Mouse (Mus musculus) megakaryocyte, embryonic 14.5 days (primary cell): ENCODE data around the gene Plau.

Source experiments
- FLI1 ChIP-seq: IDR thresholded peaks from 2 replicates; pipeline ENCODE4 v1.6.1; 2012; ENCODE audit warnings: low read length, inconsistent platforms, mixed read lengths
- GATA1 ChIP-seq: IDR thresholded peaks from 3 replicates; pipeline ENCODE4 v1.6.1; 2012; ENCODE audit warnings: mixed read lengths, low read length, inconsistent platforms, borderline replicate concordance

DNA sequence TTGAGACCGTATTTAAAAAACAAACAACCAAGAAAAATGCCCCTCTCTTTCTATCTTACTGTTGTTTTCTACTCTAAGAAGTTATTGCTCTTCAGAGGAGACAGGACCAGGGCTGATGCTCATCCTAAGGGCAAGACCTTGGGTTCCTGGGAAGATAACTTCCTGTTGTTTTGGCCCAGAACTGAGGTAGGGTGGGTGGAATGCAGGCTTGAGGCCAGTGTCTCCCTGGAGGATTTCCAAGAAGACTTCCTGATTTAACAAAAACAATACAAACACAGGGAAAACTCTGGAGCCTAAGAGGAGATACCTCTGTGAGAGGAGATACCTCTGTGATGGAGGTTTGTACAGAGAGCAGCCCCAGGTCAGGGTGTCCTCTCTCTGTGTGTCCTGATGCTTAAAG is 35.0 kb downstream of the Plau start:
- TF ChIP-seq GATA1, result no peak
- no peak for TF ChIP-seq FLI1
